Mouse (Mus musculus): Measurements from ENCODE around the gene Spg11. TPM values are rescaled to one million over a fixed set of nuclear protein-coding genes. Genes with fewer than 3 reads are reported as not detected.
"Not testable (repeated sequence)": the region's sequence is repeated elsewhere in the genome, so short reads cannot be mapped to it uniquely, and the experiment has no call there.

Spg11 gene
- polyA plus RNA-seq, 1 experiment, result 14.0 TPM

GRCm38 (mm10) chr2:122043926-122044325 lies 74.3 kb downstream of the Spg11 start:
- no peak for TF ChIP-seq POLR2A (IDR thresholded peaks at IDR 0.05; ENCODE audit: control insufficient read depth, extremely low read depth, insufficient read depth, low read length, poor library complexity)
- TF ChIP-seq CTCF (IDR thresholded peaks at IDR 0.05; ENCODE audit: borderline replicate concordance, control insufficient read depth, extremely low read depth, insufficient read depth, low read length, poor library complexity), result no peak
- no peaks in the 10 kb centered on the region for H3K4me1 ChIP-seq (replicated peaks; ENCODE audit: control insufficient read depth, insufficient read depth, low read length)
- peaks cover 19% of the 10 kb centered on the region for H3K36me3 ChIP-seq (ENCODE audit: control insufficient read depth, insufficient read depth, low read length)

GRCm38 (mm10) chr2:122036064-122036463 lies 82.1 kb downstream of the Spg11 start:
- H3K27me3 ChIP-seq (ENCODE audit: control insufficient read depth, insufficient read depth, low read length), result no peaks in the 10 kb centered on the region
- no peak overlapping the region for H3K27ac ChIP-seq (ENCODE audit: control insufficient read depth, insufficient read depth, low read length)
- no peak overlapping the region for H3K4me3 ChIP-seq (ENCODE audit: control insufficient read depth, insufficient read depth, low read length)
- H3K36me3 ChIP-seq (ENCODE audit: control insufficient read depth, insufficient read depth, low read length), result no peaks in the 10 kb centered on the region
- TF ChIP-seq CTCF (IDR thresholded peaks at IDR 0.05; ENCODE audit: borderline replicate concordance, control insufficient read depth, extremely low read depth, insufficient read depth, low read length, poor library complexity) (no peak), POLR2A (IDR thresholded peaks at IDR 0.05; ENCODE audit: control insufficient read depth, extremely low read depth, insufficient read depth, low read length, poor library complexity) (no peak)
- no peak for DNase-seq
- 85% methylated on average over 3 of the region's 3 CpGs for WGBS
- no peaks in the 10 kb centered on the region for H3K4me1 ChIP-seq (replicated peaks; ENCODE audit: control insufficient read depth, insufficient read depth, low read length)

More at GRCm38 (mm10) chr2:122043926-122044325, 74.3 kb downstream of the Spg11 start:
- no peak for DNase-seq
- no peak overlapping the region for H3K4me3 ChIP-seq (ENCODE audit: control insufficient read depth, insufficient read depth, low read length)
- no peak overlapping the region for H3K27ac ChIP-seq (ENCODE audit: control insufficient read depth, insufficient read depth, low read length)
- H3K27me3 ChIP-seq (ENCODE audit: control insufficient read depth, insufficient read depth, low read length), result no peaks in the 10 kb centered on the region

DNA sequence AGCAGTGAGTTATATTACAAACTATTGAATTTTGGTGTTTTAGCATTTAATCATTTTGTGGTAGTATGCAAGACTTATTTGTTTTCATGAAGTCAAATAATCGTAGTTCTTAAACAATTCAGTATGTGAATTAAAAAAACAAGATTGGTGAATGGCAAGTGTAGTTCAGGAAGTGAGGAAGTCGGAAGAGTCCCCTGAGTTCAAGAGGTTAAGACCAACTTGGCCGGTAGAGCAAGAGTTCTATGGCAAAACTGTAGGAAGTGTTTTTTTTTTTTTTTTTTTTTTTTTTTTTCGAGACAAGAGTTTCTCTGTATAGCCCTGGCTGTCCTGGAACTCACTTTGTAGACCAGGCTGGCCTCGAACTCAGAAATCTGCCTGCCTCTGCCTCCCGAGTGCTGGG lies 86.2 kb downstream of the Spg11 start:
- H3K27me3 ChIP-seq (ENCODE audit: control insufficient read depth, insufficient read depth, low read length), result no peaks in the 10 kb centered on the region
- H3K36me3 ChIP-seq (ENCODE audit: control insufficient read depth, insufficient read depth, low read length), result no peaks in the 10 kb centered on the region
- H3K27ac ChIP-seq (ENCODE audit: control insufficient read depth, insufficient read depth, low read length), result no peak overlapping the region
- no peak for DNase-seq
- WGBS, result 71% methylated on average over 6 of the region's 6 CpGs
- H3K4me3 ChIP-seq (ENCODE audit: control insufficient read depth, insufficient read depth, low read length), result no peak overlapping the region
- no peaks in the 10 kb centered on the region for H3K4me1 ChIP-seq (replicated peaks; ENCODE audit: control insufficient read depth, insufficient read depth, low read length)
- TF ChIP-seq CTCF (IDR thresholded peaks at IDR 0.05; ENCODE audit: borderline replicate concordance, control insufficient read depth, extremely low read depth, insufficient read depth, low read length, poor library complexity) (no peak), POLR2A (IDR thresholded peaks at IDR 0.05; ENCODE audit: control insufficient read depth, extremely low read depth, insufficient read depth, low read length, poor library complexity) (no peak)

- H3K27me3 ChIP-seq (ENCODE audit: control insufficient read depth, insufficient read depth, low read length), result no peaks in the 10 kb centered on the region
- peak; percentile 45 for DNase-seq
- no peaks in the 10 kb centered on the region for H3K36me3 ChIP-seq (ENCODE audit: control insufficient read depth, insufficient read depth, low read length)
- no peak overlapping the region for H3K27ac ChIP-seq (ENCODE audit: control insufficient read depth, insufficient read depth, low read length)
- WGBS, result under 1% methylated on average over 71 of the region's 71 CpGs
- peak overlapping the region; percentile 97 for H3K4me3 ChIP-seq (ENCODE audit: control insufficient read depth, insufficient read depth, low read length)
- H3K4me1 ChIP-seq (replicated peaks; ENCODE audit: control insufficient read depth, insufficient read depth, low read length), result no peaks in the 10 kb centered on the region
- TF ChIP-seq POLR2A (IDR thresholded peaks at IDR 0.05; ENCODE audit: control insufficient read depth, extremely low read depth, insufficient read depth, low read length, poor library complexity), result no peak
- TF ChIP-seq CTCF (IDR thresholded peaks at IDR 0.05; ENCODE audit: borderline replicate concordance, control insufficient read depth, extremely low read depth, insufficient read depth, low read length, poor library complexity), result no peak
Measured at GRCm38 (mm10) chr2:122028756-122029700, 89.2 kb downstream of the Spg11 start.

- Histone ChIP-seq H3K36me3 (ENCODE audit: control insufficient read depth, insufficient read depth, low read length) (no peaks in the 10 kb centered on the region), H3K27ac (ENCODE audit: control insufficient read depth, insufficient read depth, low read length) (peak within 1 kb of the TSS; percentile 78), H3K27me3 (ENCODE audit: control insufficient read depth, insufficient read depth, low read length) (no peaks in the 10 kb centered on the region), H3K4me3 (ENCODE audit: control insufficient read depth, insufficient read depth, low read length) (peak within 1 kb of the TSS; percentile 97), H3K4me1 (replicated peaks; ENCODE audit: control insufficient read depth, insufficient read depth, low read length) (no peaks in the 10 kb centered on the region)
- TF ChIP-seq POLR2A (IDR thresholded peaks at IDR 0.05; ENCODE audit: control insufficient read depth, extremely low read depth, insufficient read depth, low read length, poor library complexity) (peak; percentile 99), CTCF (IDR thresholded peaks at IDR 0.05; ENCODE audit: borderline replicate concordance, control insufficient read depth, extremely low read depth, insufficient read depth, low read length, poor library complexity) (no peak)
- WGBS, result under 1% methylated on average over 65 of the region's 67 CpGs
- peak; percentile 87 for DNase-seq
Measured at GRCm38 (mm10) chr2:122027862-122028755, 90.1 kb downstream of the Spg11 start, which contains the start of gene Eif3j1. Gene Eif3j1, plus strand, starts transcription at chr2:122028546.

DNA sequence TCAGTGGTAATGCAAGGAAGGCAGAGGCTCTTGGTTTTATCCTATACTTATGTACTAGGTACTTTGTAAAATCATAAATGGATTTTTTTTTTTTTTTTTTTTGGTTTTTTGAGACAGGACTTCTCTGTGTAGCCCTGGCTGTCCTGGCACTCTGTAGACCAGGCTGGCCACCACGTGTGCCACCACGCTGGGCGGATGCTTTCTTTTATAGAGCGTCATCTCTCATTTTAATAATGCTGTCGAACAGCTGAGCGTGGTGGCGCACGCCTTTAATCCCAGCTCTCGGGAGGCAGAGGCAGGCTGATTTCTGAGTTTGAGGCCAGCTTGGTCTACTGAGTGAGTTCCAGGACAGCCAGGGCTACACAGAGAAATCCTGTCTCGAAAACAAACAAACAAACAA lies 91.1 kb downstream of the Spg11 start:
- H3K36me3 ChIP-seq (ENCODE audit: control insufficient read depth, insufficient read depth, low read length); DNase-seq; H3K4me1 ChIP-seq (replicated peaks; ENCODE audit: control insufficient read depth, insufficient read depth, low read length); H3K27ac ChIP-seq (ENCODE audit: control insufficient read depth, insufficient read depth, low read length); H3K4me3 ChIP-seq (ENCODE audit: control insufficient read depth, insufficient read depth, low read length); H3K27me3 ChIP-seq (ENCODE audit: control insufficient read depth, insufficient read depth, low read length): not testable (repeated sequence)
- WGBS, result 96% methylated on average over 10 of the region's 10 CpGs

Measured in thymus, adult 2 months (tissue).